Mouse (Mus musculus): ENCODE results near the gene Eepd1.

Eepd1 gene

GRCm38 (mm10) chr9:25535487-25535886 is 54.1 kb downstream of the Eepd1 start:
- no peak for DNase-seq (ENCODE audit: low read depth)

GRCm38 (mm10) chr9:25539461-25539860 is 58.1 kb downstream of the Eepd1 start:
- no peak for DNase-seq (ENCODE audit: low read depth)

GRCm38 (mm10) chr9:25541355-25541754 is 60.0 kb downstream of the Eepd1 start:
- no peak for DNase-seq (ENCODE audit: low read depth)

GRCm38 (mm10) chr9:25545212-25545611 is 63.9 kb downstream of the Eepd1 start:
- DNase-seq (ENCODE audit: low read depth): no peak

- DNase-seq (ENCODE audit: low read depth): no peak
Measured at GRCm38 (mm10) chr9:25549130-25550060, 68.0 kb downstream of the Eepd1 start.

- no peak for DNase-seq (ENCODE audit: low read depth)
Measured at GRCm38 (mm10) chr9:25550196-25550595, 68.8 kb downstream of the Eepd1 start.

- DNase-seq (ENCODE audit: low read depth): no peak
Measured at GRCm38 (mm10) chr9:25552532-25552931, 71.2 kb downstream of the Eepd1 start.

GRCm38 (mm10) chr9:25554246-25554803 is 73.0 kb downstream of the Eepd1 start:
- DNase-seq (ENCODE audit: low read depth): no peak

GRCm38 (mm10) chr9:25555261-25555660 is 73.9 kb downstream of the Eepd1 start:
- no peak for DNase-seq (ENCODE audit: low read depth)

GRCm38 (mm10) chr9:25556008-25556407 is 74.7 kb downstream of the Eepd1 start:
- DNase-seq (ENCODE audit: low read depth): no peak

- DNase-seq (ENCODE audit: low read depth): no peak
Measured at GRCm38 (mm10) chr9:25557378-25557777, 76.0 kb downstream of the Eepd1 start.

- no peak for DNase-seq (ENCODE audit: low read depth)
Measured at GRCm38 (mm10) chr9:25558834-25559233, 77.5 kb downstream of the Eepd1 start.

- DNase-seq (ENCODE audit: low read depth): no peak
Measured at GRCm38 (mm10) chr9:25560016-25560758, 78.8 kb downstream of the Eepd1 start.

- no peak for DNase-seq (ENCODE audit: low read depth)
Measured at GRCm38 (mm10) chr9:25561143-25561542, 79.8 kb downstream of the Eepd1 start.

GRCm38 (mm10) chr9:25563806-25564205 is 82.5 kb downstream of the Eepd1 start:
- no peak for DNase-seq (ENCODE audit: low read depth)

- DNase-seq (ENCODE audit: low read depth): no peak
Measured at GRCm38 (mm10) chr9:25567071-25567470, 85.7 kb downstream of the Eepd1 start.

- DNase-seq (ENCODE audit: low read depth): no peak
Measured at GRCm38 (mm10) chr9:25568783-25569182, 87.4 kb downstream of the Eepd1 start.

GRCm38 (mm10) chr9:25570011-25570410 is 88.7 kb downstream of the Eepd1 start:
- DNase-seq (ENCODE audit: low read depth): no peak

GRCm38 (mm10) chr9:25570436-25570835 is 89.1 kb downstream of the Eepd1 start:
- DNase-seq (ENCODE audit: low read depth): no peak

- no peak for DNase-seq (ENCODE audit: low read depth)
Measured at GRCm38 (mm10) chr9:25571381-25571780, 90.0 kb downstream of the Eepd1 start.

- DNase-seq (ENCODE audit: low read depth): no peak
Measured at GRCm38 (mm10) chr9:25573753-25574152, 92.4 kb downstream of the Eepd1 start.

- DNase-seq (ENCODE audit: low read depth): no peak
Measured at GRCm38 (mm10) chr9:25574186-25574585, 92.8 kb downstream of the Eepd1 start.
